Mouse (Mus musculus) ES-Bruce4 (cell line): Measurements from ENCODE around the gene Ap5s1.

Experiments used
- CTCF ChIP-seq: IDR thresholded peaks from one replicate; pipeline ENCODE4 v1.8.1; 2011; ENCODE audit warnings: low read depth, low read length
- EP300 ChIP-seq: IDR thresholded peaks from 2 replicates; pipeline ENCODE4 v1.6.1; 2011; ENCODE audit warnings: low read depth, low read length; ENCODE audit not compliant: insufficient read depth
- POLR2A ChIP-seq: IDR thresholded peaks from one replicate; pipeline ENCODE4 v1.8.1; 2011; ENCODE audit warnings: low read length; ENCODE audit not compliant: insufficient read depth

DNA sequence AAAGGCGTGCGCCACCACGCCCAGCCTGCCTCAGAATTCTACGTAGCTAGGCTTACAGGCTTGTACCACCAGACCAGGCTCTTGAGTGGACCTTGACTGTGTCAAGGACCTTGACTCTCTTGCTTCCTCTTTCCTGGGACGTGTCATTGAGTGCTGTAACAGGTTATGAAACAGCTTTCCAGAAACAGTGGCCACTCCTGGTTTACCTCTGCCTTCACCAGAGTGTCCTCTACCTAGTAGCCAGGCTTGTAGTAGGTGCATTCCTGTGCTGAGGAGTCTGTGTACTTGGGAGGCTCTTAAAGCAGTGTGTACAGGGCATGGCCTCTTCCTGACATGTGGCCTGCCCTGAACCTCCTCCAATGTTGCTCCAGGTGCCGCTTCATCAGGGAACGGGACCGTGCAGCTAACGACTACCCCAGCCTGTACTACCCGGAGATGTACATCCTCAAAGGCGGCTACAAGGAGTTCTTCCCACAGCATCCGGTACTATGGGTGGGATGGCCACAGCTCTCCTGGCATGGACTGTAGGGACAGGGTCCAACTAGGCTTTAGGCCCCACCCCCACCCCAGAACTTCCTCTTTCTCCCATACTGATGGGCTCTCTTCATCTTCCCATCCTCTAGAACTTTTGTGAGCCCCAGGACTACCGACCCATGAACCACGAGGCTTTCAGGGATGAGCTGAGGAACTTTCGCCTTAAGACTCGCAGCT lies 10.1 kb upstream of the Ap5s1 start:
- no peak for TF ChIP-seq POLR2A
- no peak for TF ChIP-seq CTCF
- TF ChIP-seq EP300: no peak
